Mouse (Mus musculus): ENCODE measurements around the gene Cd4.

- no peak for TF ChIP-seq CTCF (IDR thresholded peaks at IDR 0.05; ENCODE audit: extremely low read depth, insufficient read depth, insufficient read length, insufficient replicate concordance)
- no peak for TF ChIP-seq POLR2A (IDR thresholded peaks at IDR 0.05; ENCODE audit: low read depth, low read length)
These were observed 70.5 kb downstream of the Cd4 start for GRCm38 (mm10) chr6:124817563-124817962.
